Mouse (Mus musculus) MEL (cell line): ENCODE data around the gene Exoc3l.

Experiments used
- CTCF ChIP-seq, 3 experiments: IDR thresholded peaks in 2 of 3; conservative IDR thresholded peaks in 1 of 3; 2 replicates each; pipeline ENCODE4 v1.5.1; 2011 to 2012; ENCODE audit warnings: low read length in 3 of 3, low read depth in 2 of 3, mild to moderate bottlenecking in 2 of 3, improper control_type of control experiment in 1 of 3, inconsistent platforms in 1 of 3, mixed read lengths in 1 of 3, moderate library complexity in 1 of 3; ENCODE audit not compliant: control insufficient read depth in 1 of 3, insufficient read depth in 1 of 3, poor library complexity in 1 of 3, severe bottlenecking in 1 of 3
- E2F4 ChIP-seq: IDR thresholded peaks from 2 replicates; pipeline ENCODE4 v1.6.1; 2011; ENCODE audit warnings: low read depth, low read length, improper control_type of control experiment, borderline replicate concordance
- EP300 ChIP-seq, 2 experiments: IDR thresholded peaks; 2 replicates each; pipeline ENCODE4 v1.6.1; 2011; ENCODE audit warnings: improper control_type of control experiment in 2 of 2, low read length in 2 of 2, low read depth in 1 of 2, mild to moderate bottlenecking in 1 of 2
- ETS1 ChIP-seq: IDR thresholded peaks from 2 replicates; pipeline ENCODE4 v1.6.1; 2012; ENCODE audit warnings: low read depth, mild to moderate bottlenecking, inconsistent platforms, low read length, improper control_type of control experiment, moderate library complexity
- GATA1 ChIP-seq: IDR thresholded peaks from 2 replicates; pipeline ENCODE4 v1.6.1; 2011; ENCODE audit warnings: low read depth, low read length, improper control_type of control experiment
- JUND ChIP-seq: IDR thresholded peaks from 2 replicates; pipeline ENCODE4 v1.6.1; 2011; ENCODE audit warnings: low read depth, mild to moderate bottlenecking, improper control_type of control experiment, low read length
- MEF2A ChIP-seq: IDR thresholded peaks from 2 replicates; pipeline ENCODE4 v1.6.1; 2014; ENCODE audit warnings: low read depth, mild to moderate bottlenecking, inconsistent platforms, low read length, improper control_type of control experiment; ENCODE audit not compliant: poor library complexity, insufficient replicate concordance, severe bottlenecking; ENCODE audit errors: extremely low read depth
- MYC ChIP-seq: IDR thresholded peaks from 2 replicates; pipeline ENCODE4 v1.6.1; 2011; ENCODE audit warnings: low read depth, mild to moderate bottlenecking, low read length, improper control_type of control experiment, moderate library complexity
- POLR2A ChIP-seq, 2 experiments: IDR thresholded peaks; 2 replicates each; pipeline ENCODE4 v1.6.1; 2011 to 2012; ENCODE audit warnings: low read length in 2 of 2, mild to moderate bottlenecking in 2 of 2, control low read depth in 1 of 2, improper control_type of control experiment in 1 of 2, low read depth in 1 of 2, moderate library complexity in 1 of 2; ENCODE audit not compliant: control insufficient read depth in 1 of 2, insufficient read depth in 1 of 2, poor library complexity in 1 of 2
- RCOR1 ChIP-seq: IDR thresholded peaks from 2 replicates; pipeline ENCODE4 v1.6.1; 2012; ENCODE audit warnings: low read depth, mild to moderate bottlenecking, inconsistent platforms, low read length, improper control_type of control experiment
- TAL1 ChIP-seq: IDR thresholded peaks from 2 replicates; pipeline ENCODE4 v1.6.1; 2012; ENCODE audit warnings: mild to moderate bottlenecking, inconsistent platforms, low read length, moderate library complexity, mixed read lengths
- TCF12 ChIP-seq: IDR thresholded peaks from 2 replicates; pipeline ENCODE4 v1.6.1; 2014; ENCODE audit warnings: low read depth, mild to moderate bottlenecking, inconsistent platforms, low read length, improper control_type of control experiment, moderate library complexity
- USF1 ChIP-seq: IDR thresholded peaks from 2 replicates; pipeline ENCODE4 v1.6.1; 2014; ENCODE audit warnings: low read depth, mild to moderate bottlenecking, inconsistent platforms, low read length, improper control_type of control experiment, moderate library complexity

GRCm38 (mm10) chr8:105251954-105252353 is 43.9 kb downstream of the Exoc3l start:
- TF ChIP-seq E2F4, result no peak
- no peak for TF ChIP-seq POLR2A (IDR thresholded peaks at IDR 0.05; ENCODE audit: control insufficient read depth in 1 of 2, insufficient read depth in 1 of 2, low read depth in 1 of 2, low read length in 2 of 2, poor library complexity in 1 of 2)
- no peak for TF ChIP-seq TAL1
- no peak for TF ChIP-seq TCF12
- no peak for TF ChIP-seq MYC
- TF ChIP-seq USF1, result no peak
- TF ChIP-seq RCOR1, result no peak
- no peak for TF ChIP-seq JUND
- no peak for TF ChIP-seq GATA1
- TF ChIP-seq EP300 (IDR thresholded peaks at IDR 0.05; ENCODE audit: low read depth in 1 of 2, low read length in 2 of 2), result no peak
- no peak for TF ChIP-seq ETS1
- no peak for TF ChIP-seq MEF2A
- no peak for TF ChIP-seq CTCF (IDR thresholded peaks at IDR 0.05 in 2 of 3, conservative IDR thresholded peaks at IDR 0.05 in 1 of 3; ENCODE audit: control insufficient read depth in 1 of 3, insufficient read depth in 1 of 3, low read depth in 2 of 3, low read length in 3 of 3, poor library complexity in 1 of 3, severe bottlenecking in 1 of 3)
